Mouse (Mus musculus) heart, postnatal 4 days (tissue): Measurements from ENCODE around the gene Mxra7. TPM values are rescaled to one million over a fixed set of nuclear protein-coding genes. Genes with fewer than 3 reads are reported as not detected.
A peak's percentile ranks its signal among the peaks of the same experiment; 100 is the strongest.
"Not testable (repeated sequence)": the region's sequence is repeated elsewhere in the genome, so short reads cannot be mapped to it uniquely, and the experiment has no call there.

Experiments
- DNase-seq: peaks from one replicate; pipeline ENCODE4 v3.0.0; 2021
- total RNA-seq, 2 experiments: library from RNA; stranded (reverse); gene quantifications; 2 replicates each; pipeline ENCODE4 v1.2.3; 2021

The Mxra7 gene
- total RNA-seq, result 10 to 100 TPM; 40.9 to 42.9 TPM

DNA sequence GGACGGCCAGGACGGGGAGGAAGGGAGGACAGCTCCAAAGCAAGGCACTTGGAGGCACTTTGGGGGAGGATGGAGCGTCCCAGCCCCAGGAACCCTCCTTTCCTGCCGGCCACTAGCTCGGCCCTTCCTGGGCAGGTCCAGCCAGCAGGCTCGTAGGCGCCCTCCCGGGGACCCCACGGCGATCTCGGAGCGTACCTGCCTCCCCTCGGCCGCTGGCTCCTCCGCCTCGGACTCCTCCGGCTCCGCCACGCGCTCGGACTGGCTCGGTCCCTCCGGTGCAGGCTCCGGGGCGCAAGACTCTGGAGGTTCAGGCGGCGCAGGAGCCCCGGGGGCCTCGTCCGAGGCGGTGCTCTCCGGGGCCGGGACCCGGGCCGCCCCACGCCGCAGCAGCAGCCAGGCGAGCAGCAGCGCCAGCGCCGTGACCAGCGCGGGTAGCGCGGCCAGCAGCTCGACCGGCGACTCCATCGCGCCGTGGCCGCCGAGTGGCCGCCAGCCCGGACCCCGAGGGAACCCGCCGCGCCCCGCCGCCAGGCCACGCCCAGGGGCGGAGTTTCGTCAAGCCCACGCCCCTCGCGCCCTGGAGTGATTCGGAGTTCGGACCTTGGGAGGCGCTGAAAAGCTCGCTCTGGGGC lies at the start of gene Mxra7:
TSS of gene Mxra7 (minus strand) at position 513 of the 632 bp plus-strand sequence.
- peak; percentile 93 for DNase-seq

GRCm38 (mm10) chr11:116873987-116874386 lies 46.1 kb upstream of the Mxra7 start:
- no peak for DNase-seq

GRCm38 (mm10) chr11:116871538-116871937 lies 43.7 kb upstream of the Mxra7 start:
- no peak for DNase-seq

DNA sequence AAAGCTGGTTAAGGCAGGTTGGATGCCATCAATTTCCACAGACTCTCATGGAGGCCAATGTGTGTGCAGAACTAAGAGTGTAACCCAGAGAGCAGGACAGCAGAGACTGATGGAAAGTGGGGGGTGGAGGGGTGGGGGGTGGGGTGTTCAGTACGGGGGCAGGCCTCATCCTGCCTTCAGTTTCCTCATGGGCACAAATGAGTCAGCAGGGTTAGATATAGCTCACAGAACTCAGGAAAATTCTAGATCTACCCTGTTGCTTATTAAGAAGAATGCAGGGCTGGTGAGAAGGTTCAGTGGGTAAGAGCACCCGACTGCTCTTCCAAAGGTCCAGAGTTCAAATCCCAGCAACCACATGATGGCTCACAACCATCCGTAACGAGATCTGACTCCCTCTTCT lies 41.8 kb upstream of the Mxra7 start:
- no peak for DNase-seq

GRCm38 (mm10) chr11:116869223-116869622 lies 41.4 kb upstream of the Mxra7 start:
- DNase-seq, result no peak

GRCm38 (mm10) chr11:116868129-116868528 lies 40.3 kb upstream of the Mxra7 start:
- DNase-seq, result peak; percentile 78

DNA sequence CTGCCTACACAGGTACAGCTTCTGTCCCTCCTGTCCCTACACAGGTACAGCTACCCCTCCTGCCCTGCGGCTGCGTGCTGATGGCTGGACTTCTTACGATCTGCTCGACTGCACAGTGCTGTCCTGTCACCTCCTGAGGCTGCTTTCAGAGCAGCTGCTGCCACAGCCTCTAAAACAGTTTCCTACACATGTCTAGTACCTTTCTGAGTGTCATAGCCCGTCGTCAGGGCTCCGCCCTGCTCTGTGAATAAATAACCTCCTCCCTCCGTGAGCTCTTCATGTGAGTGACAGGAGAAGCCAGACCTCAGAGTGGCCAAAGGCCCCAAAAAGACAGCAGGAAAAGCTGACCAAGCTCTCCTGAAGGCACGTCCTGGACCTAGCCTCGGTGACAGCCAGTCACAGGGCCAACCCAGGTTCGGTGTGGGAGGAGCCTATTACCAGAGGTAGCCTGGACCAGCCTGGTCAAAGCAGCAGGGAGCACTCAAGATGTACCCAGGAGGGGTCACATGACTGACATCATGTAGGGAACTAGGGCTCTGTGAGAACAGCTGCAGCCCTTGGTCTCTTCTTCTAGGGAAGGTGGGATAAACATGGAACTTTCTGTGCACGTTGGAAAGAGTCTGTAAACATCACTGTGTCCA lies 38.2 kb upstream of the Mxra7 start:
- DNase-seq, result no peak

DNA sequence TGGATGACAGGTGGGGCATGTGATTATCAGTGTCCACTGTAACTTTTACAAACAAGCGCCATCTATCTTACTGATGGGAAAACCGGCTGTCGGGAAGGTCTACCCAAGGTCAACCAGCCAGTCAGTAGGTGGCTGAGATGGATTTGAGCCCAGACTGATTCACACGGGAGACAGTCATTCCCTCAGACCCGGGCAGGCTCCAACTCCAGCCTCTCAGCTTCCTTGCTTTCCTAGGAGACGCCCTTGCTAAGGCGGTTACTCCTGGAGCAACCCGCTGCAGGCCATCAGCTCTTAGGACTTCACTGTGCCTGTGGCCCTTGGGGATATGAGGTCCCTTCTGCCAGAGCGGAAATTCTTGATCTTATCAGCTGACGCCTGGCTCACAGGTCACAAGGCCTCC lies 36.6 kb upstream of the Mxra7 start:
- peak; percentile 29 for DNase-seq

- no peak for DNase-seq
Observed at GRCm38 (mm10) chr11:116857183-116857850, 29.5 kb upstream of the Mxra7 start.

GRCm38 (mm10) chr11:116854279-116854678 lies 26.4 kb upstream of the Mxra7 start:
- no peak for DNase-seq

DNA sequence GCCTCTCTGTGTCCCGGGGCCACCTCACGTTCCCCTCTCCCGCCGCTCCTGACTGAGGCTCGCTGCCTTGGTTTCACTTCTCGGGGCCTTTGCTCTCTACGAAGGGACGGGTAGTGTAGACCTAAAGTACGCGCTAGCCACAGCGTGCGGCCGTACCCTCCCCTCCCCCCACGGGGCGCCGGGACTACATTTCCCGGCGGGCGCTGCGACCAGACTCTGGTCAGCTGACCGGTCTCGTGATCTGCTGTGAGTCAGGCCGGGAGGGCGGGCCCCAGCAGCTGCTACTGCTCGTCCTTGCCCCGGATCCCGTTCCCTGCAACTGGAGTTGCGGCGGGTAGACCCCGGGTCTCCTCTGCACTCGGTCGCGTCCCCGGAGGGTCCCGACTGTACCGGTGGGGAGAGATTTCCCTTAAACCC lies 25.7 kb upstream of the Mxra7 start:
- peak; percentile 97 for DNase-seq

DNA sequence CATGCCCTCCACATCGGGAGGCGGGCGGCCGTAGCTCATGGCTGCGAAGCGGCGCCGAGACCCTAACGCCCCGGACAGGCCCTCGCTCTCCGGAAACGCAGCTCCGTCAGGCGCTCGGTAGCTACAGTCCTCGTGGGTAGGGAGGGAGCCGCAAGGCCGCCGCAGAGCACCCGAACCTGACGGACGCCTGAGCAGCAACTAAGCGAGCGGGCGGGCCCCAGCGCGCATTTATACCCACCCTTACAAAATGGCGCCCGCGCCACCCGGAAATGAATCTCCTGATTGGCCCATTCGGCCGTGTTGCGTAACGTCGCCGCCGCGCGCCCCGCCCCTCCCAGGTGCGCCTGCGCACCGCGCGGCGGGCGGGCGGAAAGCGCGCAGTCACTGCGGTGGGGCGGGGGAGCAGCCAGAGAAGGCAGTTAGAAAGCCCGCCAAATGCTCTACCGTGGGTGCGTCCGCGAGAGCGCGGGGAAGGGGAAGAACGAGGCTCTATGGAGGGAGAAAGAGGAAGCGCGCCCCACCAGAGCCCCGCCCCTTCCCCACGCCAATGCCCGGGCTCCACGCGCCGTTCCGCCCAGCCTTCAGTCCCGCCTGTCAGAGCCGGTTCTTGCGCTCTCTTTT lies 25.2 kb upstream of the Mxra7 start, which contains the start of gene Srsf2:
TSS of gene Srsf2 (minus strand) at position 204 of the 621 bp plus-strand sequence.
- DNase-seq, result peak; percentile 98

DNA sequence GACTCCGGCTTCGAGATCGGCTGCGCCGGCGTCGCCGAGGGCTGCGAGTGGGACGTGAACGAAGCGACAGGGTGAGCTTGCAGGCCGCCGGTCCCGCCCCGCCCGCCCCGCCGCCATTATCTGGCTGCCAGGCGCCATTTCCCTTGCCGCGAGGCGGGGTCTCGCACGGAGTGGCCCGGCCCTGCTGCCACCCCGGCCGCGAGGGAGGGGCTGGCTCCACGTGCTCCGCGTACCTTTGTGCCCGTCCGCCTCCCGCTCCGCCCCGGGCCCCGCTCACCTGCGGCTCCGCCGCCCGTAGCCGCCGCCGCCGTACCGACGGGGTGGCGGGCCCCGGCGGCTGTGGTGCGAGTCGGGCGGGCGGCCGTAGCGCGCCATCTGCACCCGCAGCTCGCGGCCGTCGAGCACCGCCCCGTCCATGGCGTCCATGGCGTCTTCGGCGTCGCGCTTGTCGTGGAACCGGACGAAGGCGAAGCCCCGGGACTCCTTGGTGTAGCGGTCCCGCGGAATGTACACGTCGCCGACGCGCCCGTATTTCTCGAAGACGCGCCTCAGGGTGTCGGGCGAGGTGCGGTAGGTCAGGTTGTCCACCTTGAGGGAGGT lies 24.5 kb upstream of the Mxra7 start, which contains the start of gene Mfsd11:
TSS of gene Mfsd11 (plus strand) at position 150 of the 600 bp plus-strand sequence.
- DNase-seq, result peak; percentile 85

DNA sequence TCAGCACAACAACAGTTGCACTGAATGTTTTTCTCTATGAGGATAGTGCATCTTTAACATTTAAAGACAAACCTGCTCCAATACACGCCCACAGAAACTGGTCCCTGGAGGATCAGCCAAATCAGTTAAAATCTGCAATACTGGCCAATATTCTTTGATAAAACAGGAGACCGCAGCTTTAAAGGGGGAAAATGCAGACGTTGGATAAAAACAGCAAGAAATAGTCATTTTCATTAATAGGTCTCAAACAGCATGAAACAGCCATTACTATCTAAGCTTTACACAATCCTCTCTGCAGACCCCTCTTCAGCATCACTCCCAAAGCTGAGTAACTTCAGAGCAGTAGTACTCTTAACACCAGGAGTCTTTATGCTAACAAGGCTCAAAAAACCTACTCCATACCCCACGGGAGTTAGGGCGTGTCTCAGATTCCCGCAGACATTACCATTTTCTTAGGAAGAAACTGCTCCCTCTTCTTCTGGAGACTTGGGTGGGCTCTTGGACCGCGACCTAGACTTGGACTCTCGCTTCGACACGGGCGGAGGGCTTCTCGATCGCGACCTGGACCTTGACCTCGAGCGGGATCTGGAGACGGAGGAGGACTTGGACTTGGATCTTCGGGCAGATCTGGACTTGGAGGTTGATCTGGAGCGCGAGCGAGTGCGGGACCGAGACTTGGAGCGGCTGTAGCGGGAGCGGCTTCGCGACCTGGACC lies 23.9 kb upstream of the Mxra7 start:
- no peak for DNase-seq

GRCm38 (mm10) chr11:116850833-116851477 lies 23.1 kb upstream of the Mxra7 start:
- no peak for DNase-seq

- no peak for DNase-seq
Observed at GRCm38 (mm10) chr11:116850085-116850484, 22.2 kb upstream of the Mxra7 start.

DNA sequence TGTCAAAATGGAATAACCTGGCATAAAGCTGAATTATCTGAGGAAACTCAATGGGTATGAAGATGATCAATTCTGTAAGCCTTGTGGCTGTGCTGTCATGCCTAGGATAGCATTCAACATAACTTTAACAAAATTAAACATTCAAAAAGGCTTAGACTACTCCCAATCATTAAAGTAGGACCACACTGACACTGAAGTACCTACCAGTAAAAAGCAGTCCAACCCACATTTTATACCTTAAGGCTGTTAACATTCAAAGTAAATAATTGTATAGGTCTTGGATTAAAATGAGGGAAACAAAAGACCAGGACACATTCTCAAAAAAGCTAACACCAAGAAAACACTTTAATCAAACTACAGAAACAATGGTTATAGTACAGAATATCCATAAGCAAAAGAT lies 21.7 kb upstream of the Mxra7 start:
- no peak for DNase-seq

DNA sequence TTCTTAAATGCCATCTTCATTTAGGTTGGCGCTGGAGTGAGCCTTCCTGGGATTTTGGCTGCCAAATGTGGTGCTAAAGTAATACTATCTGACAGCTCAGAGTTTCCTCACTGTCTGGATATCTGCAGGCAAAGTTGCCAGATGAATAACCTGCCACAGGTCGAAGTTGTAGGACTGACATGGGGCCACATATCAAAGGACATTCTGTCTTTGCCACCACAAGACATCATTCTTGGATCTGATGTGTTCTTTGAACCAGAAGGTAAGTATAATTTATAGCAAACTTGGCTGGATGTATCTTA lies 21.0 kb upstream of the Mxra7 start:
- DNase-seq, result not testable (repeated sequence)

DNA sequence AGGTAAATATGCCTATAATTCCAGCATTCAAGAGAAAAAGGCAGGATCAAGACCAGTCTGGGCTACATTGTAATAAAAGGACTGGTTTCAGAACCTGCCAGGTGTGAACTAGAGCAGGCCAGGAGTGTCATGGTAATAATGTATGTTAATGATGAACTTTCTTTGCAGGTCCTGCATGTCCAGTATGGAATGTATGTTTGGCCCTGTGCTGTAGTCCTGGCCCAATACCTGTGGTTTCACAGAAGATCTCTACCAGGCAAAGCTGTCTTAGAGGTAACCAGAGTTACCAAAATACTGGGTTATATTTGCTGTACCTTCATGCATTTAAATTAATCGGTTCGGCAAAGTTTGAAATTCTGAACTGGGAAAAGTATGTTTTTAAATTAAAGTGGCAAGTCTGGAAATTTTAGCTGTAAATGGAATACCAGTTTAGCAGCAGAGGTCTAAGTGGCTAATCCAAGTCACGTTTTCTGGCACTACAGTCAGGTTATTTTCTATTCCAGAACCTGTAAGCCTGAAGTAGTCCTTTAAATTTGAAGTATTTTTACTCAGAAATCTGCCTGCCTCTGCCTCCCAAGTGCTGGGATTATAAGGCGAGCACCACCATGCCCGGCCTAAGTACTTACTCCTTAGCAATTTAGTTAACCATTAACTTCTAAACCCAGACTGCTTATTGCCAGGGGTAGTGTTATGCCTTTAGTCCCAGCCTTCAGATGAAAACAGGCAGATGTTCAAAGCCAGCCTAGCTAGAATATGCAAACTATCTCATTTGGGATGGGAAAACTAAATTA lies 20.4 kb upstream of the Mxra7 start:
- DNase-seq, result no peak

- DNase-seq, result no peak
Observed at GRCm38 (mm10) chr11:116847187-116848085, 19.6 kb upstream of the Mxra7 start.
